Mouse (Mus musculus) liver, adult (tissue): ENCODE results near the gene Cnr1.

ENCODE experiments used
- GATA4 ChIP-seq: IDR thresholded peaks from 2 replicates; pipeline ENCODE4 v1.6.1; 2014; ENCODE audit warnings: mild to moderate bottlenecking, low read length; ENCODE audit not compliant: insufficient replicate concordance

Cnr1 gene

GRCm38 (mm10) chr4:33996382-33996781 is 72.0 kb downstream of the Cnr1 start:
- TF ChIP-seq GATA4, result no peak
